Mouse (Mus musculus): ENCODE data around the gene Flna. TPM values are rescaled to one million over a fixed set of nuclear protein-coding genes. Genes with fewer than 3 reads are reported as not detected.
A peak's percentile ranks its signal among the peaks of the same experiment; 100 is the strongest.

Flna gene
- 49.6 and 96.4 TPM in 2 replicates for polyA plus RNA-seq (2012; rRNA removed)

DNA sequence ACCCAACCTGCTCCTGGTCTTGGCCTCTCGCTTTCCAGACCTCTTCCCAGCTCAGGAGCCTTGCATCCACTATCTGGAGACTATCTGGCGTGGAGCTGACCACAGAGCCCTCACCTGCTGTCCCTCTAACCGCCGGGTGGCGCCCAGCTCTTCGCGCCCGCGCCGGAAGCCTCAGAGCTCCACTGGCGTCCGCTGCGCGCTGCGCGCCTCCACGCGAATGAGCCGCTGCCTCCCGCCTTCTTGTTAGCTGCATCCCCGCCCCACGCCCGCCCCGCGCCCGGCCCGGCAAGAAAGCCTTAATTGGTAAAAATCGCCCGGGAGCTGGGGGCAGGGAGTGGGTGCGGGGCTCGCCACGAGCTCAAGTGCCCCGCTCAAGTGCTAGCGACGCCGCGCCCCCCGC, at the start of gene Flna:
Gene Flna, minus strand, starts transcription at position 206 of the 400 bp plus-strand sequence.
- Histone ChIP-seq H3K36me3 (ENCODE audit: control insufficient read depth, insufficient read depth, low read length) (no peaks in the 10 kb centered on the region), H3K27ac (ENCODE audit: control insufficient read depth, insufficient read depth, low read depth, low read length) (peak within 1 kb of the TSS; percentile 68), H3K4me1 (ENCODE audit: control insufficient read depth, insufficient read depth, low read length) (peaks cover 4% of the 10 kb centered on the region), H3K4me3 (ENCODE audit: control insufficient read depth, low read depth, low read length) (peak within 1 kb of the TSS; percentile 78), H3K27me3 (ENCODE audit: control insufficient read depth, insufficient read depth, low read length) (no peaks in the 10 kb centered on the region)
- TF ChIP-seq POLR2A (IDR thresholded peaks at IDR 0.05; ENCODE audit: control insufficient read depth, low read depth, low read length) (0 out of 2 replicates have a peak, but pooled peaks have one; percentile 36), CTCF (IDR thresholded peaks at IDR 0.05; ENCODE audit: control insufficient read depth, insufficient read depth, insufficient replicate concordance, low read depth, low read length) (no peak)

DNA sequence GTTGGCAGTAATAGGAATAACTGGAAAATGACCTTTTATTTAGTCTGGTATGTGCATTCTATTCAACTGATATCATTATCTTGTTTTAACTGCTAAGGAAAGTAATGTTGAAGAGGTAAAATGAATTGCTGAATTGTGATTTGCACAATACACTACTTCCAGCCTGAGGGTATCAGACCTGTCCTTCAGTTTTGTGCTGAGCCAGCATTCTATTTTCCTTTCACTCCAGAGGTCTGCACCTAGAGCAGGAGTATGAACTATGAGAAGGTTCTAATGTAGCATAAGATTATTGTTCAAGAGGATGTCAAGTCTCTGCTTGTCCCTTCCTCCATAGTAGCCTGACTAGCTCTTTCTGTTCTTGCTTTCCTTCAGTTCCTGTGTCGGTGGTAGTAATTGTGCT, 48.7 kb upstream of the Flna start:
- no peak overlapping the region for H3K27ac ChIP-seq (ENCODE audit: control insufficient read depth, insufficient read depth, low read depth, low read length)
- H3K4me1 ChIP-seq (ENCODE audit: control insufficient read depth, insufficient read depth, low read length): no peaks in the 10 kb centered on the region; the same call in 1 of the 2 replicates
- no peak overlapping the region for H3K4me3 ChIP-seq (ENCODE audit: control insufficient read depth, low read depth, low read length)
- no peaks in the 10 kb centered on the region for H3K27me3 ChIP-seq (ENCODE audit: control insufficient read depth, insufficient read depth, low read length)
- no peaks in the 10 kb centered on the region for H3K36me3 ChIP-seq (ENCODE audit: control insufficient read depth, insufficient read depth, low read length)
- no peak for TF ChIP-seq CTCF (IDR thresholded peaks at IDR 0.05; ENCODE audit: control insufficient read depth, insufficient read depth, insufficient replicate concordance, low read depth, low read length)

DNA sequence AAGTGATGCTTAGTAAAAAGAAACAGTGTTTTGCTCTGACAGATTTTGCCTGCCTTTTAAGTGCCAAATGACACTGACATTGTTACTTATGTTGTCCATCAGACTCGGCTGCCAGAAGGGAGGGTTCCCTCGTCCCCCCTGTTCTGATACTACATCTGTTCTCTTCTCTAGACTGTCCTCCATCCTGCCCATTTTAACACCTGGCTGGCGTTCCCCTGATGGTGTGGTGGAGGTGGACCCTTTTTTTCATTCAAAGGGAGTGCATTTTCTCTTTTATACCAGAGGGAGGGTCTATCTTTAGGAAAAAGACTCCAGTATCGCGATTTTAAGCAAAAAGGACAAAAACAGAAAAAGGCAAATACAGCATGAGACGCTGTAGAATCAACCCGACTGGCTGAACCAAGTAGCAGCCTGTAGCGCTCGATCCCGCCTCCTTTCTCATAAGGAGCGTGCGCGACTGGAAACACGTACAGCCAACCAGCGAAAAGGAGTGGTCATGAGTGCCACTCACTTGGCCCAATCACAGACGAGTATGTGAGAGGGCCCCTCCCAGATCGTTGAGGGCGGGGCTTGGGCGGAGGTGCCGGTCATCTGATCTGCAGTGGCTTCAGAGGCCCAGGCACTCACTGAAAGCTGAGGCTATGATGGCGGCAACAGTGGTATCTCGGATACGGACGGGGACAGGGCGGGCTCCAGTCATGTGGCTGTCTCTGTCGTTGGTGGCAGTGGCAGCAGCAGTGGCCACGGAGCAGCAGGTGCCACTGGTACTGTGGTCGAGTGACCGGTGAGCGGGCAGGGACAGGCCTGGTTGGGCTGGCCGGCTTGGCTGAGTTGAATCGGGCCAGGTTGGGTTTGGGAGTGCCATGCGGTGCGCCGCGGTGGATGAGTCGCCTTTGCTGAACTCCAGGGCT, 47.2 kb upstream of the Flna start, which contains the start of gene Atp6ap1:
Gene Atp6ap1, plus strand, starts transcription at position 560 of the 911 bp plus-strand sequence.
- H3K4me3 ChIP-seq (ENCODE audit: control insufficient read depth, low read depth, low read length): peak within 1 kb of the TSS; percentile 90
- peak within 1 kb of the TSS; percentile 69 for H3K27ac ChIP-seq (ENCODE audit: control insufficient read depth, insufficient read depth, low read depth, low read length)
- TF ChIP-seq CTCF (IDR thresholded peaks at IDR 0.05; ENCODE audit: control insufficient read depth, insufficient read depth, insufficient replicate concordance, low read depth, low read length) (no peak), POLR2A (IDR thresholded peaks at IDR 0.05; ENCODE audit: control insufficient read depth, low read depth, low read length) (no peak; the same call in 1 of the 2 replicates)
- H3K4me1 ChIP-seq (ENCODE audit: control insufficient read depth, insufficient read depth, low read length): no peaks in the 10 kb centered on the region; the same call in 1 of the 2 replicates
- H3K27me3 ChIP-seq (ENCODE audit: control insufficient read depth, insufficient read depth, low read length): no peaks in the 10 kb centered on the region
- no peaks in the 10 kb centered on the region for H3K36me3 ChIP-seq (ENCODE audit: control insufficient read depth, insufficient read depth, low read length)

DNA sequence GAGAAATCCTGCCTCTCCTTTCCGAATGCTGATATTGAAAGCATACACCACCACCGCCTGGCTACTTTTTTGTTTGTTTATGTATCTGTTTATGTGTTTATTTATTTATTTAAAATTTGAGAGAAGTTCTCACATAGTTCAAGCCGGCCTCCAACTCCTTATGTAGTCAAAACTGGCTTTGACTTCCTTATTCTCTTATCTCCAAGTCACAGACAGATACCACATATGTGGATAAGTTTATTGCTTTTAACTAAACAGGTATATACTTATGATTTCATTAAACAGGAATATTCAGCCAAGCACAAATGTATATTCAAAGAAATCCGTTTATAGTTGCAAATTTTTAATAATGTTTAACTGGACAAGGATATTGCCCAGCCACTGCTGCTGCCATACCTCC, 43.8 kb upstream of the Flna start:
- Histone ChIP-seq H3K27me3 (ENCODE audit: control insufficient read depth, insufficient read depth, low read length) (no peaks in the 10 kb centered on the region), H3K36me3 (ENCODE audit: control insufficient read depth, insufficient read depth, low read length) (no peaks in the 10 kb centered on the region), H3K27ac (ENCODE audit: control insufficient read depth, insufficient read depth, low read depth, low read length) (no peak overlapping the region), H3K4me3 (ENCODE audit: control insufficient read depth, low read depth, low read length) (no peak overlapping the region), H3K4me1 (ENCODE audit: control insufficient read depth, insufficient read depth, low read length) (no peaks in the 10 kb centered on the region; the same call in 1 of the 2 replicates)
- no peak for TF ChIP-seq POLR2A (IDR thresholded peaks at IDR 0.05; ENCODE audit: control insufficient read depth, low read depth, low read length)
- TF ChIP-seq CTCF (IDR thresholded peaks at IDR 0.05; ENCODE audit: control insufficient read depth, insufficient read depth, insufficient replicate concordance, low read depth, low read length): no peak

DNA sequence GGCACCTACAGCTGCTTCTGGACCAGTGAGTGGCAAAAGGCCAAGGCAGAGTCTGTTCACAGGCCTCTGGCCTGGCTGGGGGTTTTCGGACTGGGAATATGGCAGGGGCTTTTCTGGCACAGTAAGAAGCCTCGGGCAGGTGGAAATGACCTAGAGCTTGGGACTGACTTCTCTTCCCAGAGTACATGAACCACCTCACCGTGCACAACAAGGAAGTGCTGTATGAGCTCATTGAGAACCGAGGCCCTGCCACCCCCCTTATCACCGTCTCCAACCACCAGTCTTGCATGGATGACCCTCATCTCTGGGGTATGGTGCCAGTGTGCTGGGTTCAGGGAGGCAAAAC, 33.4 kb upstream of the Flna start:
- no peaks in the 10 kb centered on the region; the same call in 1 of the 2 replicates for H3K4me1 ChIP-seq (ENCODE audit: control insufficient read depth, insufficient read depth, low read length)
- H3K4me3 ChIP-seq (ENCODE audit: control insufficient read depth, low read depth, low read length): peak overlapping the region; percentile 88
- TF ChIP-seq CTCF (IDR thresholded peaks at IDR 0.05; ENCODE audit: control insufficient read depth, insufficient read depth, insufficient replicate concordance, low read depth, low read length): no peak
- TF ChIP-seq POLR2A (IDR thresholded peaks at IDR 0.05; ENCODE audit: control insufficient read depth, low read depth, low read length): no peak
- no peak overlapping the region for H3K27ac ChIP-seq (ENCODE audit: control insufficient read depth, insufficient read depth, low read depth, low read length)
- H3K36me3 ChIP-seq (ENCODE audit: control insufficient read depth, insufficient read depth, low read length): no peaks in the 10 kb centered on the region
- H3K27me3 ChIP-seq (ENCODE audit: control insufficient read depth, insufficient read depth, low read length): no peaks in the 10 kb centered on the region

DNA sequence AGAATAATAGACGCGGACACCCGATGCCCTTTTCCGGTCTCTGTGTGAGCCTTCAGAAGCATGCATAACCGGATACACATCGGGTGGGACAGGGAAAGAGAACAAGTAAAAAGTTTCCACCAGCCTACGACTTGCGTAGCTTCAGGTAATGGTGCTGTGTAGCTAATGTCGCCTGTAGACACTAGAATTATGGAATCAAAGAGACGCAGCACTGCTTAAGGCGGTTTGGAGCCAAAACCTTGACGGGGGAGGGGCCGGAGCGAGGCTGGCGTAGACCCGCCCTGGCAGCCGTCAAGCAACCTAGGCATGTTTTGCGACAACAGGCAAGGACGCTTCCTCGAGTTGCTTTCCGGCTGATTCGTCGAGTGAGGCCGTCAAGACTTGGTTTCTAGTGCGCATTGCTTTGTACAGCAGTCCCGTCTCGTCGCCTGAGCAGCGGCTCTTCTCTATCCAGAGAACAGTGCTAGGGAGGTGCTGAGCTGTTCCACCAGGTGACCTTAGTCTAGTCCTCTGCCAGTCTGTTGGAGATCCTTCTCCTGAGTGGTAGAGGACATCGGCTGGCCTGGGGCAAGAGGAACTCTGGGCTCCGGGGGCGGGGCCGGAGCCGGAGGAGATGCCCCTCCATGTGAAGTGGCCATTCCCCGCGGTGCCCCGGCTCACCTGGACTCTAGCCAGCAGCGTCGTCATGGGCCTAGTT, 32.9 kb upstream of the Flna start:
- peak overlapping the region; percentile 71 for H3K27ac ChIP-seq (ENCODE audit: control insufficient read depth, insufficient read depth, low read depth, low read length)
- H3K36me3 ChIP-seq (ENCODE audit: control insufficient read depth, insufficient read depth, low read length): no peaks in the 10 kb centered on the region

More for the DNA sequence above, 32.9 kb upstream of the Flna start:
- no peaks in the 10 kb centered on the region for H3K27me3 ChIP-seq (ENCODE audit: control insufficient read depth, insufficient read depth, low read length)
- TF ChIP-seq POLR2A (IDR thresholded peaks at IDR 0.05; ENCODE audit: control insufficient read depth, low read depth, low read length) (peak; percentile 69; the same call in 1 of the 2 replicates), CTCF (IDR thresholded peaks at IDR 0.05; ENCODE audit: control insufficient read depth, insufficient read depth, insufficient replicate concordance, low read depth, low read length) (no peak)
- peak overlapping the region; percentile 88 for H3K4me3 ChIP-seq (ENCODE audit: control insufficient read depth, low read depth, low read length)
- H3K4me1 ChIP-seq (ENCODE audit: control insufficient read depth, insufficient read depth, low read length): no peaks in the 10 kb centered on the region; the same call in 1 of the 2 replicates
